Mouse (Mus musculus) c-Kit-positive CD71-negative TER-119-negative erythroid progenitor cells, embryonic 14.5 days (primary cell): ENCODE data around the gene Racgap1.

Source experiments
- DNase-seq: peaks from one replicate; pipeline ENCODE4 v3.0.0-alpha.2; 2013; ENCODE audit warnings: low read depth

Gene Racgap1

GRCm38 (mm10) chr15:99618595-99618994 lies 32.9 kb downstream of the Racgap1 start:
- no peak for DNase-seq

GRCm38 (mm10) chr15:99615246-99615645 lies 36.2 kb downstream of the Racgap1 start:
- no peak for DNase-seq

GRCm38 (mm10) chr15:99614753-99615152 lies 36.7 kb downstream of the Racgap1 start:
- DNase-seq: no peak

DNA sequence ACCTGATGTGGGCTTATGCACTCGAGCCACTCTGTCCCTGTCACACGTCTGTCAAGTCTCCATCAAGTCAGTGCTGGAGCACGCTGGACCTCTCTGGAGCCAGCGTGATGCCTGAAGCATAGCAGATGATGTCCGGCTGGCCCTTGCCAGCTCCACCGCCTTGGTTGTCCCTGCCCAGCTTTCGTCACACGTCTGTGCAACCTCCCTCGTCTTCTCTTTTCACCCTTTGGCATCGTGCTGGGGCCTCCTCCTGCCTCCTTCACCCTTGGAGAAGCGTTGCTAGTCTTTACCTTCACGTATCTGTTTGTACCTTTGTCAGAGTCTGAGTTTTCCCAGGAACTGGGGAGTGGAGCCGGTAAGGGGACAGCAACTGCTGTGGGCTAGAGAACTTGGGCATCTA lies 37.2 kb downstream of the Racgap1 start:
- DNase-seq: no peak

DNA sequence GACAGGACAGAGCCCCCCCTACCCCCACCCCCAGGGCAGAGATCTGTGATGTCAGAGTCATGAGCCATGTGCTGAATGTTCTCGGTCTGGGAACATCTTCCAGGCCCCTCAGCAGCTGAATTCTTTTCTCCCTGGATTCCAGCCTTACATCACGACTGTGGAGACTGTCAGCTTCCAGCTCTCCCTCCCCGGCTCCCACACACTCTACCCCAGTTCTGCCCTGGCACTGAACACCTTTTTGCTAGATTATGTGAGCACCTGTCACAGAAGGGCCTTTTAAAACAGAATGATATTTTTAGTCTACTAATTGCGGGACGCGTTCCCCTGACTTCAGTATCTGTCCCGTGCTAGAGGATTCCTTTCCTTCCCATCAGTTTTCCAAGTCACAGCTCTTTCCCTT lies 39.9 kb downstream of the Racgap1 start:
- no peak for DNase-seq

- DNase-seq: no peak
These were observed 42.9 kb downstream of the Racgap1 start for GRCm38 (mm10) chr15:99608382-99609125.

DNA sequence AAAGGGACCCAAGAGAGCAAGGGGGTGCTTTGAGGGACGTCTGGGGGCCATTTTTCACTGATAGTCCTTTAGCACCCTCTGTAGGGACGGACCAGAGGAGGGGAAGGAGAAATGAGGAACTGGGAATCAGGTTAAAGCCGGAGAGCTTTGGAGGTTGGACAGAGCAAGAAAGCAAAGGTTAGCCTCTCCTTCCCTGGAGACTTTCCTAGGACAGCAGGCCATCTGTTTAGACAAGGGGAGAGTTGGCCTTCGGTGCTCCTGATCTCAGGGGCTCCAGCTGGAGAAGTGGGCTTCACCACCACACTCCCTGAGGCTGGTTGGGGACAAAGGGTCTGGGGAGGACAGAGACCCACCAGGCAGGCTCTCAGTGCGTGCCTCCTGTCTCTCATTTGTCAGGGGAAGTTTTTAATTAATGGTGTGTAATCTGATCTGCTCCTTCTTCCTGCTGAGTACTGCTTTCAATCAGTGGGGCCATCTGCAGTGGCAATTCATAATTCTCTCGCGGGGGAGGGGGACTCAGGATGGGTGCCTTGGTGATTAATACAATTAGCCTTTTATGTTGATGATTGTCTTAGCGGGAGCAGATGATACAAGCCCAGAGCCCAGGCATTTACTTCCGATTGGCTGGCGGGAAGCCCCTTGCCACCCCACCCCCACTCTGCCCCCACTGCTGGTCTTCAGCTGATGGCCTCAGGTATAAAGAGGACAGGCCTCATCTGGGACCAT lies 43.9 kb downstream of the Racgap1 start:
- no peak for DNase-seq

DNA sequence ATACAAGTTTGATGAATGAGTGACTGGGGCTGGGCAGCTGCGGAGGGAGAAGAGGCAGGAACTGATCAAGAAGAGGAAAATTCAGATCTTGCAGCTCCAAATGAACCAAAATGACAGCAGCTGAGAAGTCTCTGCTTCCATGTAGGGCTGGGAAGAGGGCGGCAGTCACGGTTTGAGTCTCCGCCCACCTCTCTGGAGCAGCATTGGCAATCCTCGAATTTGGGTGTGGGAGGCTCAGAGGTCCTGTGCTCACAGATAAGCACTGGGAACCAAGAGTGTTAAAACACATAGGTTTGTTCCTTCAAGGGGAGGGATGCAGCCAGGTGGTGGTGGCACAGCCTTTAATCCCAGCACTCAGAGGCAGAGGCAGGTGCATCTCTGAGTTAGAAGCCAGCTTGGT lies 44.9 kb downstream of the Racgap1 start:
- DNase-seq: no peak

DNA sequence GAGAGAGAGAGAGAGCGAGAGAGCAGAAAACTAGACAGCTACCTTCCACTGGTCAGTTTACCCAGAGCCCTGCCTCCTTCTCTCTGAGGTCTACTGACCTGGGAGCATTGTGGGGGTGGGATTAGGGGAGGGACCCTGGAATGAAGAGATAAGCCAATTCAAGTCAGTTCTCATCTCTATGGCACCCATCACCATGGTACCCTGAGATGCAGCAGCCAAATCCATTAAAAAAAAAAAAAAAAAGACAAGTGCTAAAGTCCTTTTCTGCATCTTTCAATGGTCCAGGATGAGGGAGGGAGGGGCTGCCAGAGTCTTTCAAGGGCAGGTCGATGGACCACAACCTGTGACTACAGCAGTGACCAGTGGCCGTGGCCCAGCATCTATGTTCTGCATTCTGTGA lies 45.9 kb downstream of the Racgap1 start:
- DNase-seq: no peak

GRCm38 (mm10) chr15:99603216-99603615 lies 48.2 kb downstream of the Racgap1 start:
- no peak for DNase-seq

- no peak for DNase-seq
These were observed 49.1 kb downstream of the Racgap1 start for GRCm38 (mm10) chr15:99602206-99602820.

GRCm38 (mm10) chr15:99601823-99602120 lies 49.7 kb downstream of the Racgap1 start:
- DNase-seq: no peak

DNA sequence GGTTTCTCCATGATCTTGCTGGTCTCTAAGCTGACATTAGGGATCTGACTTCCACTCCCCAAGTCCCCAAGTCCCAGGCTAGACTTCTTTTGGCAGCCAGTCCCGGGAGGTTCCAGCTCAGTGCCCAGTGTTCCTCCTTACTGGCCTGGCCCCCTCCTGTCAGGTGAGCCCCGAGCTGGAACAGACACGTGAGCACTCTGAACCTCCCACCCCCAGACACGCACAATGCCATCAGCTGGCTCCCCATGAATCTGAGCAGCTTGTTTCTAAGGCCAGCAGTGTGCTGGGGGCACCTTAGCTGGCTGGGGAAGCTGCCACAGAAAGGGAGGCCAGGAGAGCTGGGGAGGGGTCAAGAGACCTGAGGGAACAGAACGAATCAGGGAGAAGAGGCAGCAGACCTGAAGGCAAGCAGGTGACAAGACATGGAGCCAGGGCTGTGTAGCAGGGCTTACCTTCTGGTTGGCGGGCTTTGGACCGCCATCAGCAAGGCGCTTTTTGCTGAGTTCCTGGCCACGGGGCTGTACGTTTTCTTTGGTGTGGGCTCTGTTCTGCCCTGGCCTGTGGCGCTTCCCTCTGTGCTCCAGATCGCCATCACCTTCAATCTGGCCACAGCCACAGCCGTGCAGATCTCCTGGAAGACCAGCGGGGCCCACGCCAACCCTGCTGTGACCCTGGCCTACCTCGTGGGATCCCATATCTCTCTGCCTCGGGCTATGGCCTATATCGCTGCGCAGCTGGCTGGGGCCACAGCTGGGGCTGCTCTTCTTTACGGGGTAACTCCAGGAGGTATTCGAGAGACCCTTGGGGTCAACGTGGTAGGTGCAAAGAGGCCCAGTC lies 50.3 kb downstream of the Racgap1 start, which contains the start of gene Aqp6:
Gene Aqp6 (plus strand): TSS at position 415 of the 837 bp plus-strand sequence.
- no peak for DNase-seq

GRCm38 (mm10) chr15:99599245-99600070 lies 52.0 kb downstream of the Racgap1 start:
- no peak for DNase-seq

DNA sequence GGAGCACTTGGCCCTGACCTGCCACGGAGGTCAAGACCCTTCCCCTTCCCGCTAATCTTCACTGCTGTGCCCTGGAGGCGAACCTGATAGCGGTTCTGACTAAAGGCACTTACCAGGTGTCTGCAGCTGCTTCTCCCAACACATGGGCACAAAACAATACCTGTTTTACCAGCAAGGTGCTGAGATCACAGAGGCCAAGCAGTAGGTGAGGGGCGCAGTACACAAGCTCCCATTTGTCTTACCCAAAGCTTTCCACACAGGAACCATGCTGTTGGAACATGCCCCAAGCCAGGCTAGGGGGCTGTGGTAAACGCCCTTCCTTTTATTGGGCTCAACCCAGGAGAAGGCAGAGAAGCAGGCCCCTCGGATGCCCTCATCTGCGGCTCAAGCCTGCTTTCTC lies 53.9 kb downstream of the Racgap1 start:
- no peak for DNase-seq

GRCm38 (mm10) chr15:99596841-99597240 lies 54.6 kb downstream of the Racgap1 start:
- DNase-seq: no peak

DNA sequence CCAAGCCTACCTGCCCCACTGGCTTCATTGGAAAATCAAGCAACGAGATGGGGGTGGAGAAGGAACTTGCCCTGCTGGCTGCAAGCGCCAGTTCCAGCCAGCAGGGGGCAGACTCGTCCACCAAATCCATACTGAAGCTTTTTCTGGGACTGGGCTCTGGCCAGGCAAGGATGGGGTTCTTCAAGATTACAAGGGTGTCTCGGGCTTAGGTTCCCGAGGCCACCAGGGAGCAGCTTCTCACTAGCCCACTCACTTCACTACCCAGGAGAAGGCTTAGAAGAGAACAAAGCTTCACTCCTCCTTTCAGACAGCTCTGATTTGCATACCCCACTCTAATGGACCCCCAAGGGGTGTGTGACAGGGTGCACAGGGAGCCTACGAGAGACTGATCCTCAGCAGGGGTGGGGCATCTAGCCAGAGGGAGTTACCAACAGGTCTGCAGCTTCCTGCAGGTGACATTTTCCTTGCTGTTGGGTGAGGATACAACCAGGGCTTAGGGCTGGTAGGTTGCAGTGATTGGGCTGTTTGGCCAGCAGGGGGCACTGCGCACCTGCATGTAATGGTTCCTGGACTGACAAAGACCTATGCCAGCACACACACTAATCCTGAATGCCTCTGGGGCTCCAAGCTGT lies 55.3 kb downstream of the Racgap1 start:
- DNase-seq: peak; percentile 74

GRCm38 (mm10) chr15:99594951-99595350 lies 56.5 kb downstream of the Racgap1 start:
- DNase-seq: no peak

DNA sequence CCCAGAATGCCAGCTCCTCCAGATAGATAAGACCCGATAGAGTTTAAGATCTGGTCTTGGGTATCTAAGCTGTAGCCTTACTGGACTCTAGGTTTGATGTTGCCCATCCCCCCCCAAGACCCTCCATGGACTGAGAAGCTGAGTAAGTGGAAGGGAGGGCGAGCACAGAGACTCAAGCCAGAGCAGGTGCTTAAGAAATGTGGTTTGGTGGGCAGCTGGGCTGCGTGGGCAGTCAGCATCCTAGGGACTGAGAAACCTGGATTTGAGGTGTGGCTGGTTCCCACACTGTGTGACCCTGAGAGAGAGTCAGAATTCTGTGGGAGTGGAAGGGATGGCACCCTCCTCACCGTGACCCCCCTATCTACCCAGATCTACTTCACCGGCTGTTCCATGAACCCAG lies 58.6 kb downstream of the Racgap1 start:
- no peak for DNase-seq

DNA sequence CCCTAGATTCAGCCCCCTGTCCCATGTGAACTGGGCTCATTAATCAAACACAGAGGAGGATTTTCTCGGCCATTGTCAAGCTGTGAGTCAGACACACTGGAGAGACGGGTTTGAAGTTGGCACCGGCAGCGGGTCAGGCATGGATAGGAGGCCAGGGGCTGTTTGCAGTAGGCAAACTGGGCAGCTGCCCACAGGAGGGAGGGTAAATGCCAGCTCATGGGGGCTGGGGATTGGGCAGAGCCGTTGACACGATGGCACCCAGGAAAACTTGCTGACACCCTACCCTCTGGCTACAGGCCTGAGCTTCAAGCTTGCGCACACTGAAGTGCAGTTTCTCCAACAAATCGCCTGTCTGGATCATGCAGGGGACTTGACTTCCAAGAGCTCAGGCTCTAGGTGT lies 59.3 kb downstream of the Racgap1 start:
- no peak for DNase-seq
